Mouse (Mus musculus) ES-Bruce4 (cell line): ENCODE measurements at regions not wholly inside any gene's neighbourhood (a gene's known extent, or its start where the extent isn't known, plus 50 kb on each side); places are given as distances from the start of the nearest gene placed in this dataset.

Experiments
- CTCF ChIP-seq: IDR thresholded peaks from one replicate; pipeline ENCODE4 v1.8.1; 2011; ENCODE audit warnings: low read depth, low read length
- EP300 ChIP-seq: IDR thresholded peaks from 2 replicates; pipeline ENCODE4 v1.6.1; 2011; ENCODE audit warnings: low read depth, low read length; ENCODE audit not compliant: insufficient read depth
- POLR2A ChIP-seq: IDR thresholded peaks from one replicate; pipeline ENCODE4 v1.8.1; 2011; ENCODE audit warnings: low read length; ENCODE audit not compliant: insufficient read depth

- TF ChIP-seq EP300 (no peak), CTCF (no peak), POLR2A (no peak)
These were observed 157.0 kb downstream of the Cyp26b1 start for GRCm38 (mm10) chr6:84436716-84437115.
